Mouse (Mus musculus): ENCODE results near the gene Tmem63b. TPM values are rescaled to one million over a fixed set of nuclear protein-coding genes. Genes with fewer than 3 reads are reported as not detected.
A peak's percentile ranks its signal among the peaks of the same experiment; 100 is the strongest.

Gene Tmem63b
- total RNA-seq, 2 experiments from 2014 or later = 91.7 to 95.7 TPM

DNA sequence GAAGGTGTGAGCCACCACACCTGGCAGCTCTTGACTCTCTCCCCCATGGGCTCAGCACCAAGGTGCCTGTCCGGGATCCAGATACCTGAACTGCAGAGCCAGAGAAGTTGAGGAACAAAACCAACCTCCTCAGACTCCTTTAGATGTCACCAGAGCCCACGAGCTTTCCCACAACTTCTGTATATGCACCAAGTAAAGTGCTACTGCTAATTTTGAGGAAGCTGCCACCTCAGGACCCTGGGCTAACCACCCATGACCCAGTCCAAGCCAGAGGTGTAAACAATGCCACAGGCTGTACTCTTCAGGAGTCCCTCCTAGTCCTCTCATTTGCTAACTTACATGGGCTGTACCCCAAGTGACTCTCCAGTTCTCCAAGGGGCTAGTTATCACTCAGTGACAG, 14.1 kb downstream of the Tmem63b start:
- DNase-seq = no peak

DNA sequence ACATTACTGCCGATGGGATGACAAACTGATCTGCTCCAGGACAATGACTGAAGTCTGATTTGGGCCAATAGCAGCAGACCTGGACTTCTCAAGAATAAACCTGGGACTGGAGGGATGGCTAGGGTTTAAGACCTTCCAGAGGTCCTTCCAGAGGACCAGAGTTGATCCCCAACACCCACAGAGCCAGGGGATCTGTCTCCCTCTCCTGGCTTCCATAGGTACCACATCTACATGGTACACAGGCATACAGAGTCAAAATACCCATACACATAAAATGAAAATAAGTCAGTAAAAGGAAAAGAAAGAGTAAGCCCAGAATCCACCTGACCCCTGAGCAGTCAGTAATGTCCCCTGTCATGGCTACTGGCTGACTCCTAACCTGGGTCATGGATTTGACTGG, 14.9 kb downstream of the Tmem63b start:
- no peak for DNase-seq

DNA sequence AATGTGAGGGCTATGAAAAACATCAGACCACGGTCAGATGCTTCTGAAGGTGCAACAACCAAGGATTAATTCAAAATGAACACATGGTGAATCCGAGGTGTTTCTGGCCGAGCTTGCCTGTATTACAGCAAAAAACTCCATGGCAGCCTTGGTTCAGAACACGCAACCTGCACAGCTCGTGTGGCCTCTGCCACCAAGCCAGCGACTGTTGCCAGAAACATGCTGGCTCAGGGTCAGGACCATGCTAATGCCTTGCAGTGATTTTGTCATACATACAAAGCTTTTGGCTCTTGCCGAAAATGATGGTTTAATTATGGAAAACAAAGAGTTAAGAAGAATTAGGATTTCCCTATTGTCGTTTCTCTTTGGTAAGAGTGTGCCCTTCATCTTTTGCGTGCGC, 18.7 kb downstream of the Tmem63b start:
- no peak for DNase-seq

DNA sequence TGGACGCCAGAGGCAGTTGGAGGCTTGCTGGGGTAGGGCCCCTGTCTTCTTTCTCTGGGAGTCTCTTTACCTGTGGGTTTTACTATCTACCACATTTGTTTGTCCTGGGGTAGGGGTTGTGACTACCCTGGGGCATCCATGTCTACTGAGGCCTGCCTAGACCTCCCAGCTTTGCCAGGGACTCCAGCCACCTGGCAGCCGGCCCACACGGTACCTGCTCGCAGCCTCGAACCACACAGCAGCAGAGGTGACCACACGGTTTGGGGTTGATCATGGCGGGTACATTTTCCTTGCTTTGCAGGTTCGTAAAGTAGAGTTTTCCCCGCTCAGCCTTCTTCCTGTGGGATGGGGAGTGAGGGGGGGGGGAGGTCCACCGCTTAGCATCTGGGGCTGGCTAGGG, 19.2 kb downstream of the Tmem63b start:
- no peak for DNase-seq

DNA sequence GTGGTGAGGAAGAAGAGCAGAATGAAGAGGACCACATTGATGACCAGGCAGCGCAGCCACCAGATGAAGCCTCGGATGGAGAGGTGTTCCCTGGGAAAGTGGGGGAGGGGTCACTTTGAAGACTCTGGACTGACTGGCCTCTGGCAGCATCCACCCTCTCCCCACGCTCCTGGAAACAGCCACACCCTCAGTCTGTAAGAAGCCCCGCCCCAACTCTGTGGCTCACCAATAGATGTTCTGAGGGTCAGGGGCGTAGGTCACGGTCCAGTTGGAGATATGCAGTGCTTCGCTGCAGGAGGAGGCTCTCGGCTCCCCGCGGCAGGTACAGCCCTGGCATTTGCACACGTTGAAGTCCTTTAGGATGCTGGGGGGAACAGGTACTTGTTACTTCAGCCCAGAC, 20.6 kb downstream of the Tmem63b start:
- no peak for DNase-seq

DNA sequence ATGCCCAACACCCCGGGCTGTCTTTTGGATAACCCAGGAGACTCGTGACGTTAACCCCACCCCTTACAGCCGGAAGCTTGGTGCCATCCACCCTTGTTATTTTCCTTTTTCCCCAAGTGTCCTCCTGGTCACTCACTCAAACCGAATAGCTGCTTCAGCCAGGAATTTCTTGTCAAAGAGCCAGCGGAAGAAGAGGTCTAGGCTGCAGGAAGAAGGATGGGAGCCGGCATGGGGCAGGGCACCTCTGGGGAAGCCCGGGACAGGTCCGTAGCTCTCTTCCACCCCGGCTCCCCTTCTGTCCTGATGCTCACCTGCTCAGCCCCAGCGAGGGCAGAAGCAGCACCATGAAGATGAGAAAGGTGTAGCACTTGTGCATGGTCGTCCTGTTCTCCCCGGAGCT, 22.1 kb downstream of the Tmem63b start:
- no peak for DNase-seq

DNA sequence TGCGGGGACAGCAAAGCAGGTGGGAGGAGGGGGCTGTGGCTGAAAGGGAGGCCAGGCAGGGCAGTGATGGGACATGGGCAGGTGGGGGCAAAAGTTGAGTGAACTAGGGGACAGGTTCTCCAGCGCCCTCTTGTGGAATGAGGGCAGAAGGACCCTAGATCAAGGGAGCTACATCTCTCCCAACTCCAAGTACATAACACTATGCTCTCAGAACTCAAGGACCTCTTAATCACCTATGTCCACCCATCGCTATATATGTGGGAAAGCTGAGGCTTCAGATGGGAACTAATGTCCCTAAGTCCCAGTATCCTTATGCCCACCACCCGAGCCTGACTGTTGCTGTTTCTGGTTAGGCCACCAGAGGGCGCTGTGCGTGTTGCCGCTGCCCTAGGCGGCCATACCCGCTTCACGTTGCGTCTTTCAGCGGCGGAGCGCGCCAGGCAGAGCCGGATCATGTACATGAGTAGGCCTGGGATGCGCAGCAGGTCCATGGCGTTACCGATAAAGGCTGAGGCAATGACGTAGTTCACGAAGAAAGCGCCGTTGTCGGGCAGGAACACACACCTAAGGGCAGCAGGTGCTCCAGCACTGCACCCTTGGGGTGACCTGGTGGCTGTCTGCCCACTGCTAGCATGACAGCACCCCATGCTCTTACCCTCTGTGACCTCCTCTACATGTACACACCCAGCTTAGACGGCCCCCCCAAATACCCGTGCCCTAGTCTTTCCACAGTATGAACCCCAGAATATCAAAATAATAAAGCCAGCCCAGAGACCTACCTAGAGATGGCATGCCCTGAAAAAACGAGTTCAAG, 23.4 kb downstream of the Tmem63b start:
- peak; percentile 47 to 83 for DNase-seq

DNA sequence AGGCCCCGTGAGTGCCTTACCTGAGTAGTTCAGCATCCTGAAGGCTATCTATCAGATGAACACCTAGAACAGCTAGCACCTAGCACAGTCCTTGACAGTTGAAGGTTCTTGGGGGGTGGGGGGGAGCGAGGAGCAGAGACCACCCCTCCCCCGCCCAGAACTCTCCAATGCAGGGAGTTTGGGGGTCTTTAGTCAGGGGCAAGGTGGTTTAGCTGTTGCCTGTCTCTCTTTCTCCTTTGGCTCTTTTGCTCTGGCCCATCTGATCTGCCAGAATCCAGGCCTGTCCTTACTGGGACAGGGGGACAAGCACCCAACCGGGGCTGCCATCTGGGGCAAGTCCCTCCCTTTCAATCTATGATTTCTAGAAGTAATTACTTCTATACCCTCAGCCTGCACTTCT, 27.5 kb downstream of the Tmem63b start, which contains the start of gene Capn11:
Gene Capn11, minus strand, starts transcription at position 101 of the 400 bp plus-strand sequence.
- DNase-seq = no peak

DNA sequence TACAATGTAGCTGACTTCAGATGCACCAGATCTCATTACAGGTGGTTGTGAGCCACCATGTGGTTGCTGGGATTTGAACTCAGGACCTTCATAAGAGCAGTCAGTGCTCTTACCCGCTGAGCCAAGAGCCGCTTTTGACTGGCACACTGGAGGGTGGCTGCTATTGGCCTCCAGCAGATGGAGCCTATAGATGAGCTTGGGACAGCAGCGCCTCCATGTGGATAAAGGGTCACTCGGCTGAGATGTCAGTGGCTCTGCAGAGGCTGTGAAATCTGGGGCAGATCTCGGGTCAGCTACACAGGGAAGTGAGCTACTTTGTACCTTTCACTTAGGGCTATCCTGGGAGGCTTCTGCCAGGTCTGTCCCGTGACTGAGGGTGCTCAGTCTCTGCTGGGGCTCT, 30.9 kb downstream of the Tmem63b start:
- DNase-seq = no peak

DNA sequence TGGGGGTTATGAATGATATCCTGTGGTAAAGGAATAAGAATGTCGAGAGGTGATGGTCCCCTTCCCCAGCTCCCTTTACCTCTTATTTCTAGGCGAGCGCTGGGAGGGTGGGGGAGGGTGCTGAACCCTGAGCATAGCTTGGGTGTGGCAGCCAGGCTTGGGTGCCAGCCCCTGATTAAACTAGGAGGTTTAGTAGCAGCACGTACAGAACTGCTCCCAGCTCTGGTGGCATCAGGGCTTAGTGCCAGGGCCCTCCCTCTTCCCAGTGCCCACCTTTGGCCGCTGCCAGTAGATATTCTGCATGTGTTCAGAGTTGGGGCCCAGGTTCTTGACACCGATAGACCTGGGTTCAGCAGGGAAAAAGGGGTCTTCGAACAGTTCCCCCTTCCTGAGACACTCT, 33.5 kb downstream of the Tmem63b start:
- DNase-seq = no peak

DNA sequence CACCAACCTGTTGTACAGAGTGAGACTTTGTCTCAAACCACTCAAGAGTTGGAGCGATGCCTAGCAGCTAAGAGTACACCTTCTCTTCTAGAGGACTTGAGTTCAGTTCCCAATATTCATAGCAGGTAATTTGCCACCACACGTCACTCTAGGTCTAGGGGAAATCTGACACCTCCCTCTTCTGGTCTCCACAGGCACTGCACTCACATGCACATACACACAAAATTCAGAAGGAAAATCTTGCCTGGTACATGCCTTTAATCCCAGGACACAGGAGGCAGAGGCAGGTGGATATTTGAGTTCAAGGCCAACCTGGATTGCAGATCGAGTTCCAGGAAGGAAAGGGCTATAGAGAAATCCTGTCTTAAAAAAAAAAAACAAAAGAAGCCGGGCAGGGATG, 42.5 kb downstream of the Tmem63b start:
- no peak for DNase-seq

DNA sequence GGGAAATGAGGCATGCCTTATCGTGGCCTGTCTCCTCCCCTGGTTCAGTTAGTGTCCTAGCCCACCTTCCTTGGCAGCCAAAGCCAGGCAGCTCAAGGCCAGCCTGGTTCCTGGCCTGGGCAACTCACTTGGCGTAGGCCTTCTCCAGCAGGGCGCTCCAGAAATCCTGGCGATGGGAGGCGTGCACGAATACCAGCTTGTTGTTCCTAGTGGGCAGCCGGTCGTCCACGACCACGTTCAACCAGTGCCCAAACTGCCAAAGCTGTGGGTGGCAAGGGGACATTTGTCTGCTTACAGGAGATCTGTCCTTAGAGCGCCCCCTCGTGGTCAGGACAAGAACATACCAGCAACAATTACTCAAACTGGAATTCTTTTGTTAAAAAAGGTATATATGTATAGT, 44.0 kb downstream of the Tmem63b start:
- DNase-seq = peak; percentile 57 to 85

DNA sequence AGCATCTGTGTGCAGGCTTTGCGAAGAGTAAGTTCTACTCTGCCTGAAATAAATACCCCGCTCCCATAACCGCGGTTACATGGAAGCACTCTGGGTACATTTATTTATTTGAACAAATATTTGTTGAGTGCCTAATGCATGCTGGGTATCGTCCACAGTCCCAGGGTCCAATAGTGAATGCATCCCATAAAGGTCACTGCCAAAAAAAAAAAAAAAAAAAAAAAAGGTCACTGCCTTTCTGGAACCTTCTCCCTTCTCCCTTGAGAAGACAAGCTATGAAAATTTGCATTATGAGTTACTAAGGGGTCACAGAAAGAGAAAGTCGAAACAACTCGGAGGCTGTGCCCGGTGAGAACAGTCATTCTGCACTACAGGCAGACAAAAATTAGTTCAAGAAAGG, 44.7 kb downstream of the Tmem63b start:
- DNase-seq = no peak

DNA sequence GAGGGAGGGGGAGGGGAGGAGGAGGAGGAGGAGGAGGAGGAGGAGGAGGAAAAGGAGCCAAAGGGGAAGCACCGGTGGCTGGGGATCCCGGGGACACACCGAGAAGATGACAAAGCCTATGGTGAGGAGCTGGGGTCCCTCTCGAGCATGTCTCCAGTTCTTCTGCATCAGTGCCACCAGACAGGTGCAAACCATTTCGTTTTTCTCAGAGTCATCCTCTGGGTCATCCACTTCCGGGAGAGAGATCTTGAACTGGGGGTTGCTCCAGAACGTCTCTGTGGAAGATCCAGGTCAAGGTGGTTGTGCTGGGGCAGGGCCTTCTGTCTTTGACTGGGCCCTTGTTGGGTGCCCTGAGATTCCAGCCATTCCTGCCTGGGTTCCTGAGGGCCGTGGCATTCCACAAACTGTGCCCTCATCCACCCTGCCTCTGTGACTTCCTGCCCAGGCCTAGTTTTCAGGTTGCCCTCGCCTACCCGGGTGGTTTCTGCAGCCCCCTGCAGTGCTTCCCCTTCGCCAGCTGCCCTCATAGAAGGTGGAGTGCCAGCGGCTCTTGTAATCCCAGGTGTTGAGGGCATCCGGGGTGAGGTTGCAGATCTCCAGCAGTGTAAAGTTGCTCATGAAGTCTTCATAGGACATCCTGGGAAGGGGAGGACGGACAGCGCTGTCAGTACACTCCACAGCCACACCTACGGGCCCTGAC, 48.0 kb downstream of the Tmem63b start:
- DNase-seq = no peak

DNA sequence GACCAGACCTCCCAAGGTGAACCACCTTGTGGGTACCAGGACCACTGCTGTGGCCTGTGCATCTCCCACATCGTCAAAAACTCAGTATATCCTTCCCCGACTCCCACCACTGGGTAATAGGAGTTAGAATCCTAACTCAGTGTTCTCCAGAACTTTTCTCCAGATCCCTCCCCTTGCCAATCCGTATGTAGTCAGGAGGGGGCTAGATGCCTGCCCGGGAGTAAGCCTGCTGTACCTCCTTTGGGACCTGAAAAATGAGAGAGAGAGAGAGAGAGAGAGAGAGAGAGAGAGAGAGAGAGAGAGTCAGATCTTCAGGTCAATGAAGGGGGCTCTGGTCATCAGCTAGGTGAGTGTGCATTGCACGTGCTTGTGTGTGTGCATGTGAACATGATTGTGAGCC, 52.7 kb downstream of the Tmem63b start:
- DNase-seq = no peak

DNA sequence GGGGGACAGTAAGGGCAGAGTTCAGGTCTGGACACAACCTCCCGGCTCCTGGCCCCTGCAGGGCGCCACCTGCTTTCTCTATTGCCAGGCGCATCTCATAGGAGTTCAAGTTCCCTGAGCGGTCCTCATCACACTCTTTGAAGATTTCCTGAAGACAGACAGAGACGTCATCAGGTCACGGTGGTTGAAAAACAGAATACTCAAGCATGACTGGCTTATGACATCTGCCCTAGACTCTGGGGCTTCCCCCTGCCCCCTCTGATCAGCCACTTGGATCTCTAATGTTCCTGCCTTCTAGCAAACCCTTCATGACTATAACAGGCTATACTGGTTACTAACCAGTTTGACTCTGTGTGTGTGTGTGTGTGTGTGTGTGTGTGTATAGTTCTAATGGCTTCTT, 54.8 kb downstream of the Tmem63b start:
- no peak for DNase-seq

DNA sequence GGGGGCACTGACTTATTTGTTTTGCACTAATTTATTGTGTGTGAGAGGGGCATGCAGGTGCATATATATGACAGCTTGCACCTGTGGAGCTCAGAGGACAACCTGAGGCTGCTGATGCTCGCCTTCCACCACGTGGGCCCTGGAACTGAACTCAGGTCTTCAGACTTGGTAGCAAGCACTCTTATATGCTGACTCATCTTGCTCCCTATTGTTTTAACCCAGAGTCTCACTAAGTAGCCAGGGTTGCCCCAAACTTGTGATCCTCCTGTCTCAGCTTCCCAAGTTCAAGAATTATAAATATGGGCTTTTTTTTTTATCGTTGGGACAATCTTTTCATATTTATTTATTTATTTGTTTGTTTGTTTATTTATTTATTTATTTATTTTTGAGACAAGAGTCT, 55.7 kb downstream of the Tmem63b start:
- no peak for DNase-seq

DNA sequence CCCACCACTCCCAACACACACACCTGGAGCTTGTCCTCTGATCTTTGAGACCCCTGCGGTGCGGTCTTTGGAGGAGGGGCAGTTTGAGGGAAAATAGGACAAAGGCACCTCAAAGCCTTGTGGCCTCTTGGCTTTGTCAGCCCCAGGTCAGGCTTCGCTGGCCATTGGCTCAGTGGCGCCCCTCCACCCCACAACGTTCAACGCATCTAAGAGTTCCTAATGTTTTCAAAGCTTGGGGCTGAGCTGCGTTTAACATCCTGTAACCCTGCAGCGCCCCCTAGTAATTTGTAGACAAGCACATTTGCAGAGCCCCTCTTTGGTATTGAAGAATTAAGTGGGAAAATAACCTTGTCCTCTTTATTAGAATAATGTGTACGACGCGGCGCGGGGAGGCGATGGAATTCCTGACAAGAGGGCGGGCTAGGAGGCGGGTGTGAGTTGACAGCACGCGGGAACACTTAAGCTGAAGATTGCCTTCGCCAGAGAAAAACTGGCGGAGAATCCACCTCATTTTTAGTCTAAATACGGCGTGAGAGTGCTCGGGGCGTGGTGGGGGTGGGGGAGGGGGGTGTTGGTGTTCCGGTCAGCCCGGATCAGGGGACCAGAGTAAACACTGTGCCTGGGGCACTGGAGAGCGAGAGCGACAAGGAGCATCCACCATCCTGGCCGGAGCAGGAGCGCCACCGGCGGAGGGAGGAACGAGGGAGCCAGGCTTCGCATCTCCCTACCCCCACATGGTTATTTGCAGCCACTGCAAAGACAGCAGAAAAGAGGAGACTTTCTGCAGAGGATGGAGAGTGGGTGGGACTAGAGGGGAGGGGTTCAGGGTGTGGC, 56.6 kb downstream of the Tmem63b start:
- DNase-seq = peak; percentile 78 to 85

DNA sequence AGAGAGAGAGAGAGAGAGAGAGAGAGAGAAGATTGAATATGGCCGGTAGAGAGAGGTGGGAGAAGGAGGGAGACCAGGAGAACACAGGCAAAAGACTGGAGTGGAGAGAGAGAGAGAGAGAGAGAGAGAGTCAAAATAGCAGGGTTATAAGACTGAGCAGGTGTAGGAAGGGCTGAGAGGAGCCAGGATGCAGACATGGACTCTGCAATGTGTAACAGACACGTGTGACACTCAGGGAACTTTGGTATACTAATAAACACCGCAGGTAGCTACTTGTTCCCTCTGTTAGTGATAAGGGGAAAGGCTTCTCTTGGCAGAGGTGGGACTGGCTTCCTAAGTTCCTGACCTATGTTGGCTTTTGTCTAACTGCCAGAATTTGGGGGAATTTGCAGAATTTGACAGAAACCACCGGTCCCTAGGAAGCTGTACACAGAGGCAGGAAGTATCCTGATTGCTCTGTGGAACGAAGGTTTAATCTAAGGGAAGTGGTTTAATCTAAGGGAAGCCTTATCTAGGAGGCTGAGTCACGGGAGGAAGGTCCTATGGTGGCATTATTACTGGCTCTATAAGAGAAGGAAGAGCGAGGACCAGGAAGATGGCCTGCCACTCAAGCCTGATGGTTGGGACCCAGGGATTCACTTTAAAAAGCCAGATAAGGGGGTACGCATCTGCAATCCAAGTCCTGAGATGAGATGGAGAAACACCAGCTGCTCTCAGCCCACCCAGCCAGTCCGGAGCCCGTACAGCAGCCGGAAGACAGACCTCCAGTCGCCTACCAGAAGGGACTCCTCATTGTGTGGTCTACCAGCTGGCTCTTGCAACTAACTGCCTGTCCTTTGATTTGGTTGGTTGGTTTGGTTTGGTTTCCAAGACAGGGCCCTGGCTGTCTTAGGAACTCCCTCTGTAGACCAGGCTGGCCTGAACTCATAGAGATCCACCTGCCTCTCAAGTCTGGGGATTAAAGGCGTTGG, 57.5 kb downstream of the Tmem63b start:
- peak; percentile 35 to 36 for DNase-seq

DNA sequence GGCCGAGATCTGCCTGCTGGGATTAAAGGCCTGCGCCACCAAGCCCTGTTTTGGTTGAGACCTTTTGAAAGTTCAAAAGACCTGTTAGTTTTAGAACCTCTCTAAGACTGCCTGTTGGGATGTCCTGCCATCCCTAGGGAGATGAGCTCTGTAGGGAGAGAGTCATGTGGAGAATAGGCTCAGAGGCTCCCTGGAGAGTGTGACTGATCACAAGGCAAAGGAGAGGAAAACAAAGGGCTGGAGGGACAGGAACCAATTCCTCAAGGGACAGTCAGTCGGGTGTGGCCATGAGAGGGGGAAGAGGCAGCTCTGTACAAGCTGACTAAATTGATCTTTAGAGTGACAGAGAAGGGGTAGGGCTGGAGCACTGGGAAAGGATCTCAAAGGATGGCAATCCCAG, 58.5 kb downstream of the Tmem63b start:
- peak in 1 of 2 experiments; percentile 25 for DNase-seq

DNA sequence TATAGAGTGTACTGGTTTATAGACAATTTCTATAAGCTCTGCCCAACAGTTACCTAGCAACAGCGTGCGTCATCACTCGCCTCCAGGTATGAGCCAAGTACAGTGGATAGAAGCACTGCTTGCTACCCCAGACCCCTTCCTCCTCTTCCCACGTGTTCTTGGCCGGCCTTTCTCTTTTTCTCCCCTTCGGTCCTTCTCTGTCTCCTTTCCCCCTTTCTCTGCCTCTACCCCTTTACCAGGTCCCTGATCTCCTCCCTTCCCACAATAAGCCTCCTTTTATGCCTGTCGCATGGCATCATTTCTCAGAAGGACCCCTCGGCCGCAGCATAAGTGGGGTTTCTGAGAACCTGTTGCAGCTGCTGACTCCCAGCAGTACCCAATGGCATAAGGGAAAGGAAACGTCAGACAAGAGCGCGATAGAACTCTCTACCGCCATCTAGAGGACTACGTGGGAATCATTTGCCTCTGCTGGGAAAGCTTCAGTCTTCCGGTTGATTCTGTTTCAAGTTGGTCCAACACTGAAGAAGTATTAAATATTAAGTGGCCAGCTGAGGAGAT, 60.0 kb downstream of the Tmem63b start:
- DNase-seq = peak; percentile 82 to 89

Measured in heart, adult 18-20 months (tissue).